Mouse (Mus musculus): Measurements from ENCODE around the gene Trpc2. TPM values are rescaled to one million over a fixed set of nuclear protein-coding genes. Genes with fewer than 3 reads are reported as not detected.
A peak's percentile ranks its signal among the peaks of the same experiment; 100 is the strongest.

Trpc2 gene
- total and polyA plus RNA-seq, 2 experiments from 2014 or later = 1.2 TPM; not detected in 1

DNA sequence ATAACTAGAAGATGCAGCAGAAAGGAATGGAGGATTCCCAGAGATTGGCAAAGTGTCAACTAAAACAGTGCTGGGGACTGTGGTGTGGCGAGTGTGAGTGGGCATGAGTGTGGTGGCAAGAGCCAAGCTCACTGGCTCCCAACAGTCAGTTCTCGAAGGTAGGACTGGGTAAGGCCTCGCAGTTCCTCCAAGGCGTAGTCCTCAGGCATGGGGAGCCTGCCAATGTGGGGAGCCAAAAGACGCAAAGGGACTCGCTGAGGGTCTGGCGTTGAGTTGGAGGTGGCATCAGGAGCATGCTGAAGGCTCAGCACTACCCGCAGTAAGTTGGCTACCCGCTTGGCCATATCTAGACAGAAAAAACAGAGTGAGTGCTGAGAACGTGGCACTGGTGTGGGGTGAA lies 37.4 kb downstream of the Trpc2 start:
- no peak for ATAC-seq (ENCODE audit: insufficient read depth, low read depth)
- no peaks in the 10 kb centered on the region for H3K4me1 ChIP-seq (ENCODE audit: control insufficient read depth, insufficient read depth)
- H3K9me3 ChIP-seq (replicated peaks; ENCODE audit: control insufficient read depth, low read length) = no peaks in the 10 kb centered on the region
- H3K4me3 ChIP-seq (ENCODE audit: low read depth, low read length) = no peak overlapping the region
- H3K9ac ChIP-seq (replicated peaks; ENCODE audit: low read depth, low read length) = no peak overlapping the region
- no peak overlapping the region for H3K27ac ChIP-seq (ENCODE audit: low read depth)
- TF ChIP-seq EP300 (IDR thresholded peaks at IDR 0.05; ENCODE audit: low read depth) (no peak), CTCF (IDR thresholded peaks at IDR 0.05; ENCODE audit: low read depth) (no peak)
- DNase-seq (ENCODE audit: low spot score) = no peak
- 90% methylated on average over 10 of the region's 10 CpGs for WGBS
- no peak overlapping the region for H3K4me2 ChIP-seq (ENCODE audit: low read depth, low read length)
- no peaks in the 10 kb centered on the region for H3K27me3 ChIP-seq (ENCODE audit: control insufficient read depth, insufficient read depth, low read length)
- peaks cover 68% of the 10 kb centered on the region for H3K36me3 ChIP-seq (replicated peaks; ENCODE audit: control insufficient read depth, insufficient read depth, low read length)

- TF ChIP-seq CTCF (IDR thresholded peaks at IDR 0.05; ENCODE audit: low read depth) (no peak), EP300 (IDR thresholded peaks at IDR 0.05; ENCODE audit: low read depth) (no peak)
- no peak for DNase-seq (ENCODE audit: low spot score)
These were observed 49.5 kb downstream of the Trpc2 start for GRCm38 (mm10) chr7:102132395-102132794.

GRCm38 (mm10) chr7:102137464-102137863 lies 54.5 kb downstream of the Trpc2 start:
- no peak for DNase-seq (ENCODE audit: low spot score)
- H3K27me3 ChIP-seq (ENCODE audit: control insufficient read depth, insufficient read depth, low read length) = no peaks in the 10 kb centered on the region
- no peaks in the 10 kb centered on the region for H3K4me1 ChIP-seq (ENCODE audit: control insufficient read depth, insufficient read depth)
- H3K27ac ChIP-seq (ENCODE audit: low read depth) = no peak overlapping the region
- no peak overlapping the region for H3K4me3 ChIP-seq (ENCODE audit: low read depth, low read length)
- WGBS = 79% methylated on average over 1 of the region's 1 CpGs
- H3K4me2 ChIP-seq (ENCODE audit: low read depth, low read length) = no peak overlapping the region
- TF ChIP-seq EP300 (IDR thresholded peaks at IDR 0.05; ENCODE audit: low read depth) = no peak
- TF ChIP-seq CTCF (IDR thresholded peaks at IDR 0.05; ENCODE audit: low read depth) = peak; percentile 47
- peaks cover 83% of the 10 kb centered on the region for H3K36me3 ChIP-seq (replicated peaks; ENCODE audit: control insufficient read depth, insufficient read depth, low read length)
- ATAC-seq (ENCODE audit: insufficient read depth, low read depth) = no peak
- H3K9ac ChIP-seq (replicated peaks; ENCODE audit: low read depth, low read length) = no peak overlapping the region
- no peaks in the 10 kb centered on the region for H3K9me3 ChIP-seq (replicated peaks; ENCODE audit: control insufficient read depth, low read length)

More at GRCm38 (mm10) chr7:102132395-102132794, 49.5 kb downstream of the Trpc2 start:
- 84% methylated on average over 4 of the region's 4 CpGs for WGBS
- Histone ChIP-seq H3K4me2 (ENCODE audit: low read depth, low read length) (no peak overlapping the region), H3K27me3 (ENCODE audit: control insufficient read depth, insufficient read depth, low read length) (no peaks in the 10 kb centered on the region), H3K9ac (replicated peaks; ENCODE audit: low read depth, low read length) (no peak overlapping the region), H3K27ac (ENCODE audit: low read depth) (no peak overlapping the region), H3K9me3 (replicated peaks; ENCODE audit: control insufficient read depth, low read length) (no peaks in the 10 kb centered on the region), H3K4me1 (ENCODE audit: control insufficient read depth, insufficient read depth) (no peaks in the 10 kb centered on the region), H3K4me3 (ENCODE audit: low read depth, low read length) (no peak overlapping the region), H3K36me3 (replicated peaks; ENCODE audit: control insufficient read depth, insufficient read depth, low read length) (peaks cover 84% of the 10 kb centered on the region)
- ATAC-seq (ENCODE audit: insufficient read depth, low read depth) = no peak

GRCm38 (mm10) chr7:102137898-102138297 lies 55.0 kb downstream of the Trpc2 start:
- no peak for TF ChIP-seq EP300 (IDR thresholded peaks at IDR 0.05; ENCODE audit: low read depth)
- no peak for TF ChIP-seq CTCF (IDR thresholded peaks at IDR 0.05; ENCODE audit: low read depth)
- peaks cover 81% of the 10 kb centered on the region for H3K36me3 ChIP-seq (replicated peaks; ENCODE audit: control insufficient read depth, insufficient read depth, low read length)
- ATAC-seq (ENCODE audit: insufficient read depth, low read depth) (no peak), DNase-seq (ENCODE audit: low spot score) (no peak)
- WGBS = 97% methylated on average over 5 of the region's 5 CpGs
- no peaks in the 10 kb centered on the region for H3K27me3 ChIP-seq (ENCODE audit: control insufficient read depth, insufficient read depth, low read length)
- H3K4me1 ChIP-seq (ENCODE audit: control insufficient read depth, insufficient read depth) = no peaks in the 10 kb centered on the region
- no peaks in the 10 kb centered on the region for H3K9me3 ChIP-seq (replicated peaks; ENCODE audit: control insufficient read depth, low read length)
- H3K4me2 ChIP-seq (ENCODE audit: low read depth, low read length) = no peak overlapping the region
- H3K27ac ChIP-seq (ENCODE audit: low read depth) = no peak overlapping the region
- no peak overlapping the region for H3K9ac ChIP-seq (replicated peaks; ENCODE audit: low read depth, low read length)
- H3K4me3 ChIP-seq (ENCODE audit: low read depth, low read length) = no peak overlapping the region

Other genes starting within 250 kb of the Trpc2 start
- gene Inppl1, start 244.9 kb upstream of the Trpc2 start, total RNA-seq (2014; rRNA removed; ENCODE audit: low replicate concordance) = 98.2 and 98.3 TPM in 2 replicates
- gene Inppl1, start 244.9 kb upstream of the Trpc2 start, polyA plus RNA-seq (2015; fragmentation: Nextera tagmentation; extraction: Ambion mirVana) = 45.0 and 47.5 TPM in 2 replicates
- 0.77 and 2.6 TPM in 2 replicates for gene Folr2, start 225.9 kb upstream of the Trpc2 start, total RNA-seq (2014; rRNA removed; ENCODE audit: low replicate concordance)
- gene Folr2, start 225.9 kb upstream of the Trpc2 start, polyA plus RNA-seq (2015; fragmentation: Nextera tagmentation; extraction: Ambion mirVana) = 0.86 and 1.0 TPM in 2 replicates
- 45.1 and 51.8 TPM in 2 replicates for gene Anapc15, start 219.4 kb upstream of the Trpc2 start, total RNA-seq (2014; rRNA removed; ENCODE audit: low replicate concordance)
- 37.7 and 38.7 TPM in 2 replicates for gene Anapc15, start 219.4 kb upstream of the Trpc2 start, polyA plus RNA-seq (2015; fragmentation: Nextera tagmentation; extraction: Ambion mirVana)
- gene Folr1, start 212.3 kb upstream of the Trpc2 start, total RNA-seq (2014; rRNA removed; ENCODE audit: low replicate concordance) = 1.3 and 81.7 TPM in 2 replicates
- 2.9 and 3.3 TPM in 2 replicates for gene Folr1, start 212.3 kb upstream of the Trpc2 start, polyA plus RNA-seq (2015; fragmentation: Nextera tagmentation; extraction: Ambion mirVana)
- gene Lamtor1, start 177.2 kb upstream of the Trpc2 start, total RNA-seq (2014; rRNA removed; ENCODE audit: low replicate concordance) = 126 and 174 TPM in 2 replicates
- gene Lamtor1, start 177.2 kb upstream of the Trpc2 start, polyA plus RNA-seq (2015; fragmentation: Nextera tagmentation; extraction: Ambion mirVana) = 149 and 159 TPM in 2 replicates
- gene Tomt, start 176.8 kb upstream of the Trpc2 start, total RNA-seq (2014; rRNA removed; ENCODE audit: low replicate concordance) = not detected in 2 replicates
- 0.08 and 0.12 TPM in 2 replicates for gene Tomt, start 176.8 kb upstream of the Trpc2 start, polyA plus RNA-seq (2015; fragmentation: Nextera tagmentation; extraction: Ambion mirVana)
- 0.19 and 3.1 TPM in 2 replicates for gene Lrrc51, start 149.2 kb upstream of the Trpc2 start, total RNA-seq (2014; rRNA removed; ENCODE audit: low replicate concordance)
- gene Lrrc51, start 149.2 kb upstream of the Trpc2 start, polyA plus RNA-seq (2015; fragmentation: Nextera tagmentation; extraction: Ambion mirVana) = 3.0 and 3.9 TPM in 2 replicates
- gene Numa1, start 149.0 kb upstream of the Trpc2 start, total RNA-seq (2014; rRNA removed; ENCODE audit: low replicate concordance) = 75.3 and 77.0 TPM in 2 replicates
- gene Numa1, start 149.0 kb upstream of the Trpc2 start, polyA plus RNA-seq (2015; fragmentation: Nextera tagmentation; extraction: Ambion mirVana) = 23.3 and 23.4 TPM in 2 replicates
- gene Il18bp, start 64.4 kb upstream of the Trpc2 start, total RNA-seq (2014; rRNA removed; ENCODE audit: low replicate concordance) = 0.76 and 4.6 TPM in 2 replicates
- gene Il18bp, start 64.4 kb upstream of the Trpc2 start, polyA plus RNA-seq (2015; fragmentation: Nextera tagmentation; extraction: Ambion mirVana) = 2.3 and 2.4 TPM in 2 replicates
- 7.7 and 18.2 TPM in 2 replicates for gene Rnf121, start 17.6 kb upstream of the Trpc2 start, total RNA-seq (2014; rRNA removed; ENCODE audit: low replicate concordance)
- gene Rnf121, start 17.6 kb upstream of the Trpc2 start, polyA plus RNA-seq (2015; fragmentation: Nextera tagmentation; extraction: Ambion mirVana) = 10.7 and 12.7 TPM in 2 replicates
- gene Xndc1, start 17.6 kb upstream of the Trpc2 start, total RNA-seq (2014; rRNA removed; ENCODE audit: low replicate concordance) = 13.1 and 13.8 TPM in 2 replicates
- 7.7 and 7.8 TPM in 2 replicates for gene Xndc1, start 17.6 kb upstream of the Trpc2 start, polyA plus RNA-seq (2015; fragmentation: Nextera tagmentation; extraction: Ambion mirVana)
- gene Xntrpc, start 17.4 kb upstream of the Trpc2 start, total RNA-seq (2014; rRNA removed; ENCODE audit: low replicate concordance) = not detected in 2 replicates
- 0.25 and 0.31 TPM in 2 replicates for gene Xntrpc, start 17.4 kb upstream of the Trpc2 start, polyA plus RNA-seq (2015; fragmentation: Nextera tagmentation; extraction: Ambion mirVana)
- 3.4 and 13.6 TPM in 2 replicates for gene Art1, start 18.6 kb downstream of the Trpc2 start, total RNA-seq (2014; rRNA removed; ENCODE audit: low replicate concordance)
- 10.7 and 12.0 TPM in 2 replicates for gene Art1, start 18.6 kb downstream of the Trpc2 start, polyA plus RNA-seq (2015; fragmentation: Nextera tagmentation; extraction: Ambion mirVana)
- gene Art5, start 26.4 kb downstream of the Trpc2 start, total RNA-seq (2014; rRNA removed; ENCODE audit: low replicate concordance) = 1.3 and 3.6 TPM in 2 replicates
- 3.3 and 3.5 TPM in 2 replicates for gene Art5, start 26.4 kb downstream of the Trpc2 start, polyA plus RNA-seq (2015; fragmentation: Nextera tagmentation; extraction: Ambion mirVana)
- 0.92 TPM in 1 of 2 replicates, not detected in the other for gene Chrna10, start 33.7 kb downstream of the Trpc2 start, total RNA-seq (2014; rRNA removed; ENCODE audit: low replicate concordance)
- 0.14 TPM in 2 replicates for gene Chrna10, start 33.7 kb downstream of the Trpc2 start, polyA plus RNA-seq (2015; fragmentation: Nextera tagmentation; extraction: Ambion mirVana)
- 28.0 and 36.0 TPM in 2 replicates for gene Nup98, start 127.1 kb downstream of the Trpc2 start, total RNA-seq (2014; rRNA removed; ENCODE audit: low replicate concordance)
- 10.6 and 12.2 TPM in 2 replicates for gene Nup98, start 127.1 kb downstream of the Trpc2 start, polyA plus RNA-seq (2015; fragmentation: Nextera tagmentation; extraction: Ambion mirVana)
- gene Pgap2, start 127.1 kb downstream of the Trpc2 start, total RNA-seq (2014; rRNA removed; ENCODE audit: low replicate concordance) = 79.5 and 117 TPM in 2 replicates
- 60.9 TPM in 2 replicates for gene Pgap2, start 127.1 kb downstream of the Trpc2 start, polyA plus RNA-seq (2015; fragmentation: Nextera tagmentation; extraction: Ambion mirVana)
- 24.6 and 31.3 TPM in 2 replicates for gene Rhog, start 172.9 kb downstream of the Trpc2 start, total RNA-seq (2014; rRNA removed; ENCODE audit: low replicate concordance)
- 34.7 and 36.7 TPM in 2 replicates for gene Rhog, start 172.9 kb downstream of the Trpc2 start, polyA plus RNA-seq (2015; fragmentation: Nextera tagmentation; extraction: Ambion mirVana)
- gene Stim1, start 184.7 kb downstream of the Trpc2 start, total RNA-seq (2014; rRNA removed; ENCODE audit: low replicate concordance) = 28.1 and 59.0 TPM in 2 replicates
- gene Stim1, start 184.7 kb downstream of the Trpc2 start, polyA plus RNA-seq (2015; fragmentation: Nextera tagmentation; extraction: Ambion mirVana) = 11.4 and 11.6 TPM in 2 replicates

All from heart, postnatal 0 days (tissue).